Mouse (Mus musculus): ENCODE data around the gene Kat6b.
A peak's percentile ranks its signal among the peaks of the same experiment; 100 is the strongest.
"Not testable (repeated sequence)": the region's sequence is repeated elsewhere in the genome, so short reads cannot be mapped to it uniquely, and the experiment has no call there.

The Kat6b gene

GRCm38 (mm10) chr14:21484693-21485092, 3.5 kb downstream of the Kat6b start:
- no peak for DNase-seq (ENCODE audit: low read depth, low spot score)

GRCm38 (mm10) chr14:21485961-21486520, 4.8 kb downstream of the Kat6b start:
- no peak for DNase-seq (ENCODE audit: low read depth, low spot score)

DNA sequence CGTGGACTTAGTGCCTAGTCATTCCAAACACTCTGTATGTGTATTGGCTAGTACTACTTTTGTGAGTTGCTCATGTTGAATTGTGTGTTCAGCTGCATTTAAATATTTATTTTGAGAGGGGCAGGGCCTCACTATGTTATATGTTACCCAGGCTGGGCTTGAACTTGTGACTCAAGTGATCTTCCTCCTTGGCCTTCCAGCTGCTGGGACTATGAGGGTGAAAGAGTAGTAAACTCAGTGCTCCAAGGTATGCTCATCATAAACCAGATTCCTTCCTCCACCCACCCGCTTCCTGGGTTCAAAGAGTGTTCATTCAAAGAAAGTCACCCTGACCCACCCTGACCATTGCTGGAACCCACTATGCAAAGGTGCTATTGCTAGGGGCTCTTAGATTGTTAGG, 5.9 kb downstream of the Kat6b start:
- DNase-seq (ENCODE audit: low read depth, low spot score), result not testable (repeated sequence)

- not testable (repeated sequence) for DNase-seq (ENCODE audit: low read depth, low spot score)
These were observed 7.3 kb downstream of the Kat6b start for GRCm38 (mm10) chr14:21488426-21489115.

DNA sequence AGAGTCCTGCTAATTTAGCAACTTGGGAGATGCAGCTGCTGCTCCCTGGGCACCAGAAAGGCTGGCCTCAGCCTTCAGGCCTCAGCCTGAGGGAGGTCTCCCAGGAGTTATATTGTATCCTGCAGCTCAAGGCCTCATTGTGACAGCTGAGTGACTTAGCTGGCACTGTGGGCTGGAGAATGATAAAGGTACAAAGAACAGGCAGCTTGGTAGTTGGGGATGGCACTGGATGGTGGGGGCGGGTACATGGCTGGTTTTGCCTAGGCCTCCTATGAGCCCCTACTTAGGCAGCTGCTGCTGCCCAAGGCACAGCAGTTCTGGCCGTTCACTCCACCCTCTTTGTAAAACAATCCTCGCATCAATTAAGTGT, 7.9 kb downstream of the Kat6b start:
- DNase-seq (ENCODE audit: low read depth, low spot score), result no peak

DNA sequence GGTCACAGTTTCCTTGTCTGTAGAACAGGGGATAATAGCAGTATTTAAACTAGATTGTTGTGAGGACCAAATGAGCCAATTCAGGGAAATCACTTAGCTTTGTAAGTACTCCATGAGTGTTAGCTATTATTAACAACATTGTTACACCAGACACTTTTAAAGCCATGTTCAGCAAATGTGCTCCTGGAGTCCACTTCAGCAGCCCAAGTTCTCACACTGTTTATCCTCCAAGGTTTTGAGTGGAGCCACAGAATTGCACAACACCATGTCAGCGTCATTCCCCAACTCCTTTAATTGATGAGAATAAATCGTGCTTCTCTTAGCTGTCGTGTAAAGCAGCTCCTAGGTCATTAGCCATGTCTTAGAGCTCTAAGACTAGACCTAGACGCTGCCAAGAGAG, 8.9 kb downstream of the Kat6b start:
- DNase-seq (ENCODE audit: low read depth, low spot score), result no peak

DNA sequence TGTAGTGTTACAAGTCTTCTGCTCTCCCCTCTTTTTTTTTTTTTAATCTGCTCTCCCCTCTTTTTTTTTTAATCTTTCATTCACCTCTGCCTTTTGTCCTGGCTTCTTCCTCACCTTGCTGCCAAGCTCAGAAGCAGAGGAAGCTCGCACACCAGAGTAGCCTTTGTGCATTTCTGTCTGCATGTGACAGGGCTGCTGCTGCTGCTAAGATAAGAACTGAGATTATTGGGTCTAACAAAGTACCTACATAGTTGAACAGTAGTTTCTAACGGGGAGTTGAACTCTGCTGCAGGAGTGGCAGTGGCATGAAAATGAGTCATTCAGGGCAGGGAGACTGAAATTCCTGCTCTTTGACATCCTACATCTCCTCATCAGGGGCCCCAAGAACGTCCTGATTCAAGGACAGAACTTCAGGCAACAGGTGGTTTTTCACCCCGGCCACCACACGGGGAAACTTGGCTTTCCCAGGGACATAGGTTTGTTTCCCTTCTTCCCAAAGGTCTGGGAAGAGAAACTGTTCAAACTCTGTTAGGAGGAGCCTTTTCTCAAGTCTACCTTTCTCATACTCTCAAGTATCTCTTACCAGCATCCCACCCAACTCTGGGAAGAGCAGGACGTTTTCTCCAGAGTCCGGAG, 17.2 kb downstream of the Kat6b start:
- DNase-seq (ENCODE audit: low read depth, low spot score), result no peak

GRCm38 (mm10) chr14:21499011-21499581, 17.9 kb downstream of the Kat6b start:
- DNase-seq (ENCODE audit: low read depth, low spot score), result no peak

DNA sequence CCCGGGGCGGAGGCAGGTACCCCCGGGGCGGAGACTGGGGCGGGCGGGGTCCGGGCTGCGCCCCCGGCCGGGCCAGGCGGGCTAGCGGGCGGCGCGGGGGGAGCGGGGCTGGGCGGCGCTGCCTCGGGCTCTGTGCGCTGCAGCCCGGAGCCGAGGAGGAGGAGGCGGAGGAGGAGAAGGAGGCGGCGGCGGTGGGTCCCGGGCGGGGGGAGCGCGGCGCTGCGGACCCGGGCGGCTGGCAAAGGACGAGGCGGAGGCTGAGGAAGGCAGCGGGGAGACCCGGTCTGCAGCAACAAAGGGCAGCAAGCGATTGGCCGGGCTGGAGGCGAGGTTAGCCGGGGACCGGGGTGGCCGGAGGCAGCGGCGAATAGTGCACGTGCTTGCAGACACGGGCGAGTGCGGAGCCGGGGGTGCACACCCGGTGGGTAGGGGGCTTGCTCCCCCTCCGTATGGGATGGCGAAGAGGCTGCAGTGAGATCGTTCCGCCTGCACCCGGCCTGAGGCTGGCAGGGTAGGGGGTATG, 18.5 kb downstream of the Kat6b start:
- DNase-seq (ENCODE audit: low read depth, low spot score), result no peak

DNA sequence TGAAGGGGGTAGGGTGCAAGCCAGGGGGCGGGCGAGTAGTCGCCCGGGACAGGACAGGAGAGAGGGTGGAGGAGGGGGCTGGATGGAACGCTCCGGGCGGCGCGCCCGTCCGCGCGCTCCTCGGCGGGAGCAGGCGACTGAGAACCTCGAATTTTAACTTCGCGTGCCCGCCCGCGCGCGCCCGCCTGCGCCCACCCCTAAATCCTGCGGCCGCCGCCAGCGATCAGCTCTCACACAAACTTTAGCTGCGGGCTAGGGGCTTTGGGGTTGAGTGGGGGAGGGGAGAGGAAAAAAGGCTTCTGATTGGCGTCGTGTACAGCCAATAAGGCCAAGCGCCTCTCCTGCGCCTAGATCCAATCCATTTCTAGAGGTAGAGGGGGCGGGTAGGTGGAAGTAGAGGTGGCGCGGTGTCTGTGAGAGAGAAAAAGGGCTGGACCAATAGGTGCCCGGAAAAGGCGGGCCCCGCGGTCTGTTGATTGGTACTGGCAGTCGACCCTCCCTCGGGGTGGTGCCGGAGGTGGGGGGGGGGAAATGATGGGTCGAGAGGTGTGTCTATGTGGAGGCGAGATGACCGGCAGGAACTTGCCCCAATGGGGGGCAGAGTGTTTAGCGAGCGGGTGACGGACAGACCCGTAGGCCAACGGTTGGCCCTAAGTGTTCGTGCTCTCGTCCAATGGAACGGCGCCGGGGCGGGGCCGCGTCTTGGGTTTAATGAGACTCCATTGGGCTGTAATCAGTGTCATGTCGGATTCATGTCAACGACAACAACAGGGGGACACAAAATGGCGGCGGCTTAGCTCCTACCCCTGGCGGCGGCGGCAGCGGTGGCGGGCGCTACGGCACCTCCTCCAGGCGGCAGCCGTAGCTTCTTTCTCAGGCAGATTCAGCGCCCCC, 19.2 kb downstream of the Kat6b start:
- DNase-seq (ENCODE audit: low read depth, low spot score), result peak; percentile 100

GRCm38 (mm10) chr14:21501048-21501657, 19.9 kb downstream of the Kat6b start:
- DNase-seq (ENCODE audit: low read depth, low spot score), result peak; percentile 64

GRCm38 (mm10) chr14:21505036-21505435, 23.8 kb downstream of the Kat6b start:
- no peak for DNase-seq (ENCODE audit: low read depth, low spot score)

DNA sequence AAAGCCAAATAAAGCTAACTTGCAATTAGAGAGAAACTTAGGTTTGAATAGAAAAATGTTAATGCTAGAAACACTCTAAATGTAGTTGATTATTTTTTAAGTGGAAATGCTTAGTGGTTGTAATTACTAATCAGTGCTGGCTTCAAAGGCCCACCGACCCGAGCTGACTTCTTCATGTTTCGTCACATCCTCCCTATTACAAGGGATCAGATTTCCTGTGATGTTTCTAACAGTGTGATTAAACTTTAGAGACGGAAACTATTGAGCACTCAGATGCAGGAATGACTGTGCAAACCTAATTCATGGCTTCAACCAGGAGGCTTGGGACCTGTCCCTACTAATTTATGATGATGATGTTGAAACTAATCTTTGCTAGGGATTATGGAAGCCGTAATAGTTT, 25.8 kb downstream of the Kat6b start:
- no peak for DNase-seq (ENCODE audit: low read depth, low spot score)

GRCm38 (mm10) chr14:21509111-21509905, 28.1 kb downstream of the Kat6b start:
- DNase-seq (ENCODE audit: low read depth, low spot score), result no peak

DNA sequence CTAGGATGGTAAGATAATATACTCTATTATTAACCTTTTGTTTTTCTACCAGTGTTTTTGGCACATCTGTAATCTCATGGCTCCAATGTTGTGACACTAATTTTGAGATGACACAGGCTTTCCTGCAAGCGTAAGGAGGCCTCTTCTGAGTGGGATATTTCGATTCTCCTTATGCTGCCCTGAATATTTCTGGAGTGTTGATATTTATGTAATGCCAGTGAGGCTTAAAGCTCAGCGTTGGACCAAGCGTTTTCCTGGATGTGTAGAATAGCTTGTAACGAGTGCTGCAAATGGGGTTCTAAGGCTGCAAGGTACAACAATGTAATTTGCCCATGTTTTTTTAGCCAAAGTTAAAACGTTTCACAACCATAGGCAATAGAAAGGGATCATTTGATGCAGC, 30.2 kb downstream of the Kat6b start:
- no peak for DNase-seq (ENCODE audit: low read depth, low spot score)

DNA sequence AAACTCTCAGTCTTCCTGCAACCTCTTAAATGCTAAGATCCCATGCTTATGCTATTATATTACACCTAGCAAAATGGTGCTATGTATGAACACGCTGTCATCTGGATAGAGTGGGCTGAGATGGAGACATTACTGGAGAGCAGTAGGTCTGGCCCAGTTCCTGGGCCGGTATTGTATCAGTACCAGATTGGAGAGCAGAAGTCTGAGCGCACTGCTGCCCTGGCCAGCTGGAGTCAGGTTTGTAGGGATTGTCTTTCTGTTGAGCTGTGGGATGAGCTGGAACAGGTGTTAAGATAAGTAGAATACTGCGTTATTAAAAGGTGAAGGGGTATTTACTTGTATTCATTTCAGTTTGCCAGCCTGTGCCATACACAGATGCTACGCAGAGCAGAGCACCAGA, 34.3 kb downstream of the Kat6b start:
- no peak for DNase-seq (ENCODE audit: low read depth, low spot score)

- no peak for DNase-seq (ENCODE audit: low read depth, low spot score)
These were observed 38.1 kb downstream of the Kat6b start for GRCm38 (mm10) chr14:21519307-21519706.

DNA sequence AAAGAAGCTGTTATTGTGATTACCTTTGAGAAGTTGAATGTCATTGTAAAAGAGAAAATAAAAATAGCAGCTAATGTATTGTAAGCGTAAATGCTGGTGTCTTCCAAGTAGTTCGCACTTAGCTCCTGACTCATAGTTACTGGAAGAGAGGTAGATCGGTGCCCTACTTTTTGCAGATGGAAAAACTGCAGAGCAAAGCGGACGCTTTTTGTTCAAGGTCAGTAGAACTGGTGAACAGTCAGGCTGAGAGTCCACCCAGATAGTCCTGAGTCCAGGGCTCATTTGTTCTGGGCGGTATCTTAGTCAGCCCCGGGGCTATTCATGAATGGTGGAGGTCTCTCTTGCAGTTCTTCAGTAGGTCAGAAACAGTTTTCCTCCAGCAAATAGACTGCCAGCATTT, 39.3 kb downstream of the Kat6b start:
- no peak for DNase-seq (ENCODE audit: low read depth, low spot score)

GRCm38 (mm10) chr14:21521496-21521895, 40.3 kb downstream of the Kat6b start:
- DNase-seq (ENCODE audit: low read depth, low spot score), result not testable (repeated sequence)

DNA sequence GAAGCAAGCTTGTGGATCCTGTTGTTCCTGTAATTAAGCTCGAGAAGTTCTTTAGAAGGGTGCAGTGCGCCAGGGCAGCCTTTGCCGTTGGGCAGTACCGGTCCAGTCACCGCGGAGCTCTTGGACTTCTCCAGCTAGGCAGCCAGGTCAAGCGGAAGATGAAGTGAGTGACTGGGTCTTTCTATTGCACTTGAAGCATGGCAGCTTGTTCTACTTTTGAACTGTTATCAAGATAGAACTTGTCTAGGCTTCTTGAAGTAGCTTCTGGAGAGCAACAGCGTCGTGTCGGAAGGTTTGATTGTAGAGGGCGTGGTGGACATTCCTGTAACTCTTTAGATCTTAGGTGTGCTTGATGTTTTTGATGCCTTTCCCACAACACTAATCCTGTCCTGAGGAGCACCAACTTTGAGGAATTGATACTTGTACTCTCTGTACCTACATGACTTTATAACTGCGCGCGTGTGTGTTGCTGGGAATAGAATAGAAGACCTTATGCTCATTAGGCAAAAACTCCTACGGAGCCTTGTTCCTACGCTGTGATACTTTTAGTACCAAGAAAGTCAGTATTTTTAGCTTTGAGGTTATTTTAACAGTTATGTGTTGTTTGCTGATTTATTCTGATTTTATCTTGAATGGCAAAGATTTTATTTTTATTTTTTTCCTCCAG, 41.2 kb downstream of the Kat6b start:
- DNase-seq (ENCODE audit: low read depth, low spot score), result peak; percentile 71

All from telencephalon, adult 2 months (tissue).